ENCODE assay signal across 23 mouse cellular contexts in the genomic region with DNA sequence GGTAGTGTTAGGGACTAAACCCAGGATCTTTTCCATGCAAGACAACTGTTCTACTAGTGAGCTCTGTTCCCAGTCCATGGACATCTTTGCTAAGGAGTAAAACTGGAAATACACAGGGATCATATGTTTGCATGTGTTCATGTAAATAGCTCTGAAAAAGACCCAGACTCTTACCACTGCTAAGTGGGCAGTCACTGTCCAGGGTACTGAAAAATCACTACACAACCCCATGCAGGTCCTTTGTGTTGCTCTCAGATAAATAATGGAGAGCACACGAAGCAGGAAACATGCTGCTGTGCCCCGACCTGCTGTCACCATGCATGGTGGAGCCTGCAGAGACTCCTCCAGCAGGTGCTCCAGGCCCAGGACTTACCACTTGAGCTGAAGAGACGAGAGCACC. TPM values are rescaled to one million over a fixed set of nuclear protein-coding genes. Genes with fewer than 3 reads are reported as not detected.
A peak's percentile ranks its signal among the peaks of the same experiment; 100 is the strongest.
DNase-seq lines count a peak whose midpoint lies in the region; ATAC-seq and TF ChIP-seq lines count a peak whose summit lies in the region.
"Had no signal": no experiment of that assay in that cellular context is flagged by ENCODE, and none has a peak within 500 bp of the region (broad histone marks: within the 10 kb centered on the region; RNA-seq: fewer than 3 reads in every experiment).

No protein-coding gene starts in this region.

- TF ChIP-seq POLR2A in MEL (IDR thresholded peaks at IDR 0.05; ENCODE audit: control insufficient read depth in 1 of 2, insufficient read depth in 1 of 2, low read depth in 1 of 2, low read length in 2 of 2, poor library complexity in 1 of 2): no peak; a peak in 1 of 4 replicates
- no peak for TF ChIP-seq POLR2A in limb, embryonic 14.5 days (IDR thresholded peaks at IDR 0.05; ENCODE audit: borderline replicate concordance, extremely low read depth, insufficient read depth, insufficient read length)

- no peak for TF ChIP-seq EP300 in MEL (IDR thresholded peaks at IDR 0.05; ENCODE audit: low read depth in 1 of 2, low read length in 2 of 2)

- H3K79me2 ChIP-seq in MEL (ENCODE audit: control insufficient read depth, insufficient read depth, low read length, poor library complexity): no peaks in the 10 kb centered on the region

- no peak overlapping the region for H3K27ac ChIP-seq in kidney, embryonic 16.5 days (ENCODE audit: low read length)
- H3K27ac ChIP-seq in MEL (ENCODE audit: control insufficient read depth, low read depth, low read length): no peak overlapping the region
- H3K27ac ChIP-seq in limb, embryonic 14.5 days (replicated peaks; ENCODE audit: low read depth, low read length): no peak overlapping the region
- H3K27ac ChIP-seq: forebrain, embryonic 15.5 days; hindbrain, embryonic 15.5 days; layer of hippocampus, adult 2 months; left cerebral cortex, adult 2 months; lung, embryonic 15.5 days; neural tube, embryonic 13.5 days had no signal

- no peaks in the 10 kb centered on the region for H3K36me3 ChIP-seq in kidney, embryonic 16.5 days (ENCODE audit: insufficient read depth, low read length)
- H3K36me3 ChIP-seq in MEL (ENCODE audit: control insufficient read depth in 1 of 2, insufficient read depth in 2 of 2, low read length in 2 of 2): peaks cover 0 to 19% of the 10 kb centered on the region in 2 experiments; a peak in 2 of 4 replicates
- H3K36me3 ChIP-seq in limb, embryonic 14.5 days (ENCODE audit: control insufficient read depth, insufficient read depth, low read length): no peaks in the 10 kb centered on the region
- H3K36me3 ChIP-seq: forebrain, embryonic 15.5 days; hindbrain, embryonic 15.5 days; lung, embryonic 15.5 days; neural tube, embryonic 13.5 days had no signal

- 30% methylated on average over 3 of the region's 3 CpGs for WGBS in kidney, embryonic 16.5 days
- 56% methylated on average over 3 of the region's 3 CpGs for WGBS in limb, embryonic 14.5 days

- no peak for ATAC-seq in kidney, embryonic 16.5 days (ENCODE audit: low FRiP score, low TSS enrichment)
- no peak for ATAC-seq in limb, embryonic 14.5 days (ENCODE audit: low FRiP score, low read depth)
- ATAC-seq: forebrain, embryonic 15.5 days had no signal

- peak; percentile 28 for DNase-seq in kidney, postnatal 10 days
- DNase-seq in MEL (ENCODE audit: low read depth, low spot score): peak; percentile 35
- peak; percentile 53 for DNase-seq in embryo, embryonic 10.5 days (ENCODE audit: low spot score)
- DNase-seq in limb, embryonic 14.5 days (ENCODE audit: low spot score): peak; percentile 58
- no peak for DNase-seq in frontal cortex, adult 2 months (ENCODE audit: extremely low spot score in 1 of 2, low spot score in 1 of 2)
- DNase-seq in liver: no peak
- DNase-seq: cerebellum, adult 11-12 months; cerebellum, postnatal 36 days; kidney, adult 11 months; thymus, postnatal 36 days had no signal

- no peak overlapping the region for H3K4me2 ChIP-seq in kidney, embryonic 16.5 days (replicated peaks; ENCODE audit: low read depth, low read length)
- no peak overlapping the region for H3K4me2 ChIP-seq in limb, embryonic 14.5 days (replicated peaks; ENCODE audit: low read depth, low read length, severe bottlenecking)
- H3K4me2 ChIP-seq: forebrain, embryonic 15.5 days; hindbrain, embryonic 15.5 days; liver, embryonic 11.5 days; lung, embryonic 15.5 days; neural tube, embryonic 13.5 days had no signal

- no peak for TF ChIP-seq RAD21 in MEL (IDR thresholded peaks at IDR 0.05; ENCODE audit: low read depth, low read length)

- no peaks in the 10 kb centered on the region for H3K4me1 ChIP-seq in kidney, embryonic 16.5 days (ENCODE audit: insufficient read depth, low read length)
- no peaks in the 10 kb centered on the region for H3K4me1 ChIP-seq in MEL (ENCODE audit: control insufficient read depth in 1 of 2, insufficient read depth in 2 of 2, low read length in 2 of 2)
- no peaks in the 10 kb centered on the region for H3K4me1 ChIP-seq in limb, embryonic 14.5 days (ENCODE audit: control insufficient read depth, insufficient read depth, low read length)
- H3K4me1 ChIP-seq: forebrain, embryonic 15.5 days; hindbrain, embryonic 15.5 days; lung, embryonic 15.5 days; neural tube, embryonic 13.5 days had no signal

- no peaks in the 10 kb centered on the region for H3K9me3 ChIP-seq in kidney, embryonic 16.5 days (ENCODE audit: low read length)
- H3K9me3 ChIP-seq in MEL (replicated peaks; ENCODE audit: insufficient read depth, low read length): no peaks in the 10 kb centered on the region
- no peaks in the 10 kb centered on the region for H3K9me3 ChIP-seq in limb, embryonic 14.5 days (ENCODE audit: control insufficient read depth, low read length)
- H3K9me3 ChIP-seq: forebrain, embryonic 15.5 days; hindbrain, embryonic 15.5 days; lung, embryonic 15.5 days; neural tube, embryonic 13.5 days had no signal

- no peaks in the 10 kb centered on the region for H3K27me3 ChIP-seq in kidney, embryonic 16.5 days (ENCODE audit: insufficient read depth, low read length)
- H3K27me3 ChIP-seq in MEL (ENCODE audit: control insufficient read depth in 1 of 2, insufficient read depth in 2 of 2, low read length in 2 of 2): no peaks in the 10 kb centered on the region
- H3K27me3 ChIP-seq in limb, embryonic 14.5 days (ENCODE audit: control insufficient read depth, insufficient read depth, low read length): no peaks in the 10 kb centered on the region
- H3K27me3 ChIP-seq: forebrain, embryonic 15.5 days; hindbrain, embryonic 15.5 days; lung, embryonic 15.5 days; neural tube, embryonic 13.5 days had no signal

- H3K4me3 ChIP-seq in kidney, embryonic 16.5 days (ENCODE audit: low read length): no peak overlapping the region
- no peak overlapping the region for H3K4me3 ChIP-seq in MEL (ENCODE audit: control insufficient read depth in 1 of 2, insufficient read depth in 1 of 2, low read depth in 2 of 2, low read length in 2 of 2)
- H3K4me3 ChIP-seq in limb, embryonic 14.5 days (replicated peaks; ENCODE audit: low read length): no peak overlapping the region
- H3K4me3 ChIP-seq: forebrain, embryonic 15.5 days; hindbrain, embryonic 15.5 days; layer of hippocampus, adult 2 months; left cerebral cortex, adult 2 months; lung, embryonic 15.5 days; neural tube, embryonic 13.5 days had no signal

- no peak overlapping the region for H3K9ac ChIP-seq in kidney, embryonic 16.5 days (replicated peaks; ENCODE audit: low read length)
- no peak overlapping the region for H3K9ac ChIP-seq in MEL (ENCODE audit: control insufficient read depth, low read depth, low read length, poor library complexity, severe bottlenecking)
- no peak overlapping the region for H3K9ac ChIP-seq in limb, embryonic 14.5 days (ENCODE audit: low read depth, low read length, severe bottlenecking)
- H3K9ac ChIP-seq: forebrain, embryonic 15.5 days; hindbrain, embryonic 15.5 days; lung, embryonic 15.5 days; neural tube, embryonic 13.5 days had no signal

- no peak for TF ChIP-seq CTCF in MEL (IDR thresholded peaks at IDR 0.05 in 2 of 3, conservative IDR thresholded peaks at IDR 0.05 in 1 of 3; ENCODE audit: control insufficient read depth in 1 of 3, insufficient read depth in 1 of 3, low read depth in 2 of 3, low read length in 3 of 3, poor library complexity in 1 of 3, severe bottlenecking in 1 of 3)

TF ChIP-seq in MEL, 35 proteins besides CTCF, POLR2A, EP300 and RAD21:
- no peak for TF ChIP-seq E2F4 (IDR thresholded peaks at IDR 0.05; ENCODE audit: borderline replicate concordance, low read depth, low read length)
- TF ChIP-seq MYC (IDR thresholded peaks at IDR 0.05; ENCODE audit: low read depth, low read length): no peak
- no peak for TF ChIP-seq MAZ (IDR thresholded peaks at IDR 0.05; ENCODE audit: low read depth, low read length)
- TF ChIP-seq GABPA (IDR thresholded peaks at IDR 0.05; ENCODE audit: low read depth, low read length): no peak
- no peak for TF ChIP-seq GATA1 (IDR thresholded peaks at IDR 0.05; ENCODE audit: low read depth, low read length)
- TF ChIP-seq ZMIZ1 (IDR thresholded peaks at IDR 0.05; ENCODE audit: low read depth, low read length): no peak
- no peak for TF ChIP-seq MXI1 (IDR thresholded peaks at IDR 0.05; ENCODE audit: low read depth, low read length)
TF ChIP-seq in MEL: peak in this region for 0.

RNA-seq across cellular contexts. Expression of a gene that starts 25.6 kb away (rescaled TPM):
- polyA plus RNA-seq in kidney, embryonic 16.5 days (2015; fragmentation: Nextera tagmentation; extraction: Ambion mirVana): not detected in 2 replicates
- not detected in 2 replicates for total RNA-seq in MEL (2012; rRNA removed)
- not detected for polyA plus RNA-seq in MEL (2012; ENCODE audit: insufficient read depth in 1 of 2, insufficient read length in 2 of 2, low read depth in 1 of 2, low replicate concordance in 2 of 2, missing spikeins in 1 of 2)
- not detected in 2 replicates for polyA plus RNA-seq in limb, embryonic 14.5 days (2012; rRNA removed)
- polyA plus RNA-seq in limb, embryonic 14.5 days (2014; fragmentation: Nextera tagmentation; extraction: Ambion mirVana): not detected in 2 replicates
- polyA plus RNA-seq in frontal cortex, adult 2 months (2012; rRNA removed): not detected in 2 replicates
- total RNA-seq: adrenal gland, adult 18-20 months; gastrocnemius, adult 8-10 months; heart, adult 8-10 months; heart, postnatal 10 days; layer of hippocampus, adult 2 months; left cerebral cortex, adult 2 months; megakaryocyte progenitor cell, adult 5-6 weeks had no signal
- polyA plus RNA-seq: forebrain, embryonic 15.5 days; hindbrain, embryonic 15.5 days; liver, embryonic 11.5 days; lung, embryonic 15.5 days; neural tube, embryonic 13.5 days had no signal

RNA-seq across cellular contexts. Expression of a gene that starts 36.7 kb away (rescaled TPM):
- not detected in 2 replicates for polyA plus RNA-seq in kidney, embryonic 16.5 days (2015; fragmentation: Nextera tagmentation; extraction: Ambion mirVana)
- not detected in 2 replicates for total RNA-seq in MEL (2012; rRNA removed)
- not detected for polyA plus RNA-seq in MEL (2012; ENCODE audit: insufficient read depth in 1 of 2, insufficient read length in 2 of 2, low read depth in 1 of 2, low replicate concordance in 2 of 2, missing spikeins in 1 of 2)
- polyA plus RNA-seq in limb, embryonic 14.5 days (2012; rRNA removed): not detected in 2 replicates
- not detected in 2 replicates for polyA plus RNA-seq in limb, embryonic 14.5 days (2014; fragmentation: Nextera tagmentation; extraction: Ambion mirVana)
- not detected in 2 replicates for polyA plus RNA-seq in frontal cortex, adult 2 months (2012; rRNA removed)
- total RNA-seq: adrenal gland, adult 18-20 months; gastrocnemius, adult 8-10 months; heart, adult 8-10 months; heart, postnatal 10 days; layer of hippocampus, adult 2 months; left cerebral cortex, adult 2 months; megakaryocyte progenitor cell, adult 5-6 weeks had no signal
- polyA plus RNA-seq: forebrain, embryonic 15.5 days; hindbrain, embryonic 15.5 days; liver, embryonic 11.5 days; lung, embryonic 15.5 days; neural tube, embryonic 13.5 days had no signal

RNA-seq across cellular contexts. Expression of a gene that starts 48.6 kb away (rescaled TPM):
- not detected in 2 replicates for polyA plus RNA-seq in kidney, embryonic 16.5 days (2015; fragmentation: Nextera tagmentation; extraction: Ambion mirVana)
- not detected in 2 replicates for total RNA-seq in MEL (2012; rRNA removed)
- polyA plus RNA-seq in MEL (2012; ENCODE audit: insufficient read depth in 1 of 2, insufficient read length in 2 of 2, low read depth in 1 of 2, low replicate concordance in 2 of 2, missing spikeins in 1 of 2): not detected
- not detected in 2 replicates for polyA plus RNA-seq in limb, embryonic 14.5 days (2012; rRNA removed)
- not detected in 2 replicates for polyA plus RNA-seq in limb, embryonic 14.5 days (2014; fragmentation: Nextera tagmentation; extraction: Ambion mirVana)
- polyA plus RNA-seq in frontal cortex, adult 2 months (2012; rRNA removed): not detected in 2 replicates
- total RNA-seq: adrenal gland, adult 18-20 months; gastrocnemius, adult 8-10 months; heart, adult 8-10 months; heart, postnatal 10 days; layer of hippocampus, adult 2 months; left cerebral cortex, adult 2 months; megakaryocyte progenitor cell, adult 5-6 weeks had no signal
- polyA plus RNA-seq: forebrain, embryonic 15.5 days; hindbrain, embryonic 15.5 days; liver, embryonic 11.5 days; lung, embryonic 15.5 days; neural tube, embryonic 13.5 days had no signal

RNA-seq across cellular contexts. Expression of a gene that starts 57.0 kb away (rescaled TPM):
- polyA plus RNA-seq in kidney, embryonic 16.5 days (2015; fragmentation: Nextera tagmentation; extraction: Ambion mirVana): not detected in 2 replicates
- not detected in 2 replicates for total RNA-seq in MEL (2012; rRNA removed)
- not detected for polyA plus RNA-seq in MEL (2012; ENCODE audit: insufficient read depth in 1 of 2, insufficient read length in 2 of 2, low read depth in 1 of 2, low replicate concordance in 2 of 2, missing spikeins in 1 of 2)
- not detected in 2 replicates for polyA plus RNA-seq in limb, embryonic 14.5 days (2012; rRNA removed)
- polyA plus RNA-seq in limb, embryonic 14.5 days (2014; fragmentation: Nextera tagmentation; extraction: Ambion mirVana): not detected in 2 replicates
- not detected in 2 replicates for polyA plus RNA-seq in frontal cortex, adult 2 months (2012; rRNA removed)
- total RNA-seq: adrenal gland, adult 18-20 months; gastrocnemius, adult 8-10 months; heart, adult 8-10 months; heart, postnatal 10 days; layer of hippocampus, adult 2 months; left cerebral cortex, adult 2 months; megakaryocyte progenitor cell, adult 5-6 weeks had no signal
- polyA plus RNA-seq: forebrain, embryonic 15.5 days; hindbrain, embryonic 15.5 days; liver, embryonic 11.5 days; lung, embryonic 15.5 days; neural tube, embryonic 13.5 days had no signal

Comparison
In these comparisons a context has a peak if more than half of its experiments do, and no peak if none do; other contexts are left out.
1. DNase-seq: peak in kidney, postnatal 10 days (single experiment), MEL (single experiment), embryo, embryonic 10.5 days (single experiment) and limb, embryonic 14.5 days (single experiment); none in frontal cortex, adult 2 months (0 of 2) and liver (single experiment).